Mouse (Mus musculus) intestine, embryonic 14.5 days (tissue): ENCODE measurements at regions not wholly inside any gene's neighbourhood (a gene's known extent, or its start where the extent isn't known, plus 50 kb on each side); places are given as distances from the start of the nearest gene placed in this dataset.
A peak's percentile ranks its signal among the peaks of the same experiment; 100 is the strongest.

ENCODE experiments used
- ATAC-seq: fragments of 200-750 bp; cut with Nextera tagmentation; replicated peaks from 2 replicates; pipeline ENCODE4 v1.8.0; 2017; ENCODE audit warnings: low read depth, moderate number of reproducible peaks, moderate TSS enrichment, moderate library complexity; ENCODE audit not compliant: low FRiP score, low TSS enrichment
- DNase-seq: peaks from one replicate; pipeline ENCODE4 v3.0.0-alpha.2; 2018; ENCODE audit warnings: low spot score
- H3K27ac ChIP-seq: fragments of 300-500 bp; sonication (generic); 2 replicates; pipeline ENCODE4 v1.5.1; 2014; ENCODE audit warnings: low read depth, mild to moderate bottlenecking, control low read depth
- H3K27me3 ChIP-seq: fragments of 300-500 bp; sonication (generic); replicated peaks from 2 replicates; pipeline ENCODE4 v1.6.1; 2014; ENCODE audit warnings: low read length, control low read depth; ENCODE audit not compliant: control insufficient read depth, insufficient read depth
- H3K36me3 ChIP-seq: fragments of 300-500 bp; sonication (generic); 2 replicates; pipeline ENCODE4 v1.6.1; 2014; ENCODE audit warnings: low read length, control low read depth; ENCODE audit not compliant: control insufficient read depth, insufficient read depth
- H3K4me1 ChIP-seq: fragments of 300-500 bp; sonication (generic); replicated peaks from 2 replicates; pipeline ENCODE4 v1.6.1; 2014; ENCODE audit warnings: low read length, control low read depth, mixed read lengths; ENCODE audit not compliant: control insufficient read depth, insufficient read depth
- H3K4me2 ChIP-seq: fragments of 300-500 bp; sonication (generic); 2 replicates; pipeline ENCODE4 v1.6.1; 2014; ENCODE audit warnings: low read length
- H3K4me3 ChIP-seq: fragments of 300-500 bp; sonication (generic); 2 replicates; pipeline ENCODE4 v1.5.1; 2014; ENCODE audit warnings: low read depth, low read length, control low read depth, mixed read lengths
- H3K9ac ChIP-seq: fragments of 300-500 bp; sonication (generic); 2 replicates; pipeline ENCODE4 v1.6.1; 2014; ENCODE audit warnings: mild to moderate bottlenecking, low read length
- H3K9me3 ChIP-seq: fragments of 300-500 bp; sonication (generic); 2 replicates; pipeline ENCODE4 v1.6.1; 2016; ENCODE audit warnings: low read length, control low read depth; ENCODE audit not compliant: control insufficient read depth
- WGBS: fragments of 180-500 bp; shearing (Covaris S2); extraction: QIAGEN DNeasy Blood & Tissue Kit; methylation state at CpG from one replicate; pipeline ENCODE4 v1.1.7; 2014; 5-methylcytosine and 5-hydroxymethylcytosine counted together

- Histone ChIP-seq H3K9me3 (no peaks in the 10 kb centered on the region), H3K4me1 (peaks cover 10% of the 10 kb centered on the region), H3K27me3 (no peaks in the 10 kb centered on the region), H3K9ac (no peak overlapping the region), H3K4me3 (no peak overlapping the region), H3K27ac (no peak overlapping the region), H3K4me2 (no peak overlapping the region), H3K36me3 (no peaks in the 10 kb centered on the region)
- ATAC-seq (no peak), DNase-seq (no peak)
- whole genome bisulfite sequencing = 78% methylated on average over 10 of the region's 10 CpGs
These were observed 99.4 kb upstream of the Smim15 start for GRCm38 (mm10) chr13:107944831-107945230.

- no peaks in the 10 kb centered on the region for H3K36me3 ChIP-seq
- H3K9ac ChIP-seq = no peak overlapping the region
- ATAC-seq (peak; percentile 17; the same call in 1 of the 2 replicates), DNase-seq (no peak)
- no peak overlapping the region for H3K4me2 ChIP-seq
- H3K27ac ChIP-seq = no peak overlapping the region
- H3K4me1 ChIP-seq = peaks cover 10% of the 10 kb centered on the region
- H3K9me3 ChIP-seq = no peaks in the 10 kb centered on the region
- no peaks in the 10 kb centered on the region for H3K27me3 ChIP-seq
- 75% methylated on average over 4 of the region's 4 CpGs for WGBS
- H3K4me3 ChIP-seq = no peak overlapping the region
These were observed 101.3 kb upstream of the Smim15 start for GRCm38 (mm10) chr13:107942979-107943378.

- H3K9ac ChIP-seq = no peak overlapping the region
- H3K27me3 ChIP-seq = no peaks in the 10 kb centered on the region
- H3K4me3 ChIP-seq = no peak overlapping the region
- H3K9me3 ChIP-seq = no peaks in the 10 kb centered on the region
- DNase-seq = no peak
- H3K36me3 ChIP-seq = no peaks in the 10 kb centered on the region
- peaks cover 10% of the 10 kb centered on the region for H3K4me1 ChIP-seq
- WGBS = 36% methylated on average over 11 of the region's 11 CpGs
- no peak overlapping the region for H3K27ac ChIP-seq
- peak; percentile 80 for ATAC-seq
- no peak overlapping the region for H3K4me2 ChIP-seq
These were observed 101.8 kb upstream of the Smim15 start for GRCm38 (mm10) chr13:107942297-107942962.

GRCm38 (mm10) chr13:107939916-107940646 lies 104.2 kb upstream of the Smim15 start:
- Histone ChIP-seq H3K36me3 (no peaks in the 10 kb centered on the region), H3K4me1 (no peaks in the 10 kb centered on the region), H3K27me3 (no peaks in the 10 kb centered on the region), H3K4me2 (no peak overlapping the region), H3K9me3 (no peaks in the 10 kb centered on the region), H3K4me3 (no peak overlapping the region), H3K27ac (no peak overlapping the region), H3K9ac (no peak overlapping the region)
- no peak for ATAC-seq
- no peak for DNase-seq
- WGBS = 62% methylated on average over 15 of the region's 15 CpGs

GRCm38 (mm10) chr13:107935611-107936010 lies 108.6 kb upstream of the Smim15 start:
- 96% methylated on average over 12 of the region's 12 CpGs for WGBS
- DNase-seq = no peak
- no peaks in the 10 kb centered on the region for H3K27me3 ChIP-seq
- H3K4me1 ChIP-seq = peaks cover 12% of the 10 kb centered on the region
- no peak overlapping the region for H3K4me3 ChIP-seq
- no peak overlapping the region for H3K4me2 ChIP-seq
- H3K9ac ChIP-seq = no peak overlapping the region
- ATAC-seq = no peak
- H3K36me3 ChIP-seq = no peaks in the 10 kb centered on the region
- H3K27ac ChIP-seq = no peak overlapping the region
- no peaks in the 10 kb centered on the region for H3K9me3 ChIP-seq

GRCm38 (mm10) chr13:107934691-107935090 lies 109.6 kb upstream of the Smim15 start:
- DNase-seq (no peak), ATAC-seq (no peak)
- H3K4me2 ChIP-seq = peak overlapping the region; percentile 33
- WGBS = 37% methylated on average over 11 of the region's 11 CpGs
- H3K36me3 ChIP-seq = no peaks in the 10 kb centered on the region
- peak overlapping the region; percentile 38; the same call in 1 of the 2 replicates for H3K27ac ChIP-seq
- no peak overlapping the region for H3K4me3 ChIP-seq
- no peaks in the 10 kb centered on the region for H3K9me3 ChIP-seq
- peaks cover 12% of the 10 kb centered on the region for H3K4me1 ChIP-seq
- H3K9ac ChIP-seq = no peak overlapping the region
- no peaks in the 10 kb centered on the region for H3K27me3 ChIP-seq

GRCm38 (mm10) chr13:107933598-107934571 lies 110.4 kb upstream of the Smim15 start:
- ATAC-seq = no peak
- DNase-seq = no peak
- peak overlapping the region; percentile 33; the same call in 1 of the 2 replicates for H3K4me2 ChIP-seq
- no peak overlapping the region for H3K9ac ChIP-seq
- H3K9me3 ChIP-seq = no peaks in the 10 kb centered on the region
- no peaks in the 10 kb centered on the region for H3K27me3 ChIP-seq
- no peaks in the 10 kb centered on the region for H3K36me3 ChIP-seq
- H3K27ac ChIP-seq = peak overlapping the region; percentile 38; the same call in 1 of the 2 replicates
- WGBS = 55% methylated on average over 17 of the region's 17 CpGs
- peaks cover 12% of the 10 kb centered on the region for H3K4me1 ChIP-seq
- no peak overlapping the region for H3K4me3 ChIP-seq

- H3K9me3 ChIP-seq = no peaks in the 10 kb centered on the region
- H3K27me3 ChIP-seq = no peaks in the 10 kb centered on the region
- H3K27ac ChIP-seq = peak overlapping the region; percentile 34; the same call in 1 of the 2 replicates
- ATAC-seq = peak; percentile 40; the same call in 1 of the 2 replicates
- DNase-seq = no peak
- H3K4me1 ChIP-seq = peaks cover 12% of the 10 kb centered on the region
- H3K4me2 ChIP-seq = peak overlapping the region; percentile 28; the same call in 1 of the 2 replicates
- H3K36me3 ChIP-seq = no peaks in the 10 kb centered on the region
- no peak overlapping the region for H3K4me3 ChIP-seq
- WGBS = 35% methylated on average over 12 of the region's 12 CpGs
- H3K9ac ChIP-seq = no peak overlapping the region
These were observed 111.7 kb upstream of the Smim15 start for GRCm38 (mm10) chr13:107932423-107933032.
